Mouse (Mus musculus): ENCODE data around the gene Lmntd1.

GRCm38 (mm10) chr6:145501751-145502150 is 112.4 kb downstream of the Lmntd1 start:
- TF ChIP-seq POLR2A (IDR thresholded peaks at IDR 0.05; ENCODE audit: insufficient read depth, low read depth, low read length), result no peak
- no peak for TF ChIP-seq CTCF (IDR thresholded peaks at IDR 0.05; ENCODE audit: insufficient read depth, low read depth, low read length)

Data from olfactory bulb, adult 2 months (tissue).